Mouse (Mus musculus) lung, postnatal 0 days (tissue): Measurements from ENCODE around the gene Csnk1e. TPM values are rescaled to one million over a fixed set of nuclear protein-coding genes. Genes with fewer than 3 reads are reported as not detected.
A peak's percentile ranks its signal among the peaks of the same experiment; 100 is the strongest.

ENCODE experiments used
- ATAC-seq: fragments of 200-750 bp; cut with Nextera tagmentation; 2 replicates; pipeline ENCODE4 v1.8.0; 2017; ENCODE audit warnings: moderate library complexity
- DNase-seq: peaks from one replicate; pipeline ENCODE4 v3.0.0-alpha.2; 2016; ENCODE audit warnings: low spot score
- H3K27ac ChIP-seq: fragments of 300-500 bp; sonication (generic); 2 replicates; pipeline ENCODE4 v1.5.1; 2014; ENCODE audit warnings: antibody characterized with exemption, mild to moderate bottlenecking, low read length, mixed read lengths
- H3K27me3 ChIP-seq: fragments of 300-500 bp; sonication (generic); replicated peaks from 2 replicates; pipeline ENCODE4 v1.6.1; 2014; ENCODE audit warnings: low read length, mixed read lengths; ENCODE audit not compliant: insufficient read depth
- H3K36me3 ChIP-seq: fragments of 300-500 bp; sonication (generic); 2 replicates; pipeline ENCODE4 v1.6.1; 2014; ENCODE audit warnings: low read length, mixed read lengths; ENCODE audit not compliant: insufficient read depth
- H3K4me1 ChIP-seq: fragments of 300-500 bp; sonication (generic); 2 replicates; pipeline ENCODE4 v1.6.1; 2014; ENCODE audit warnings: antibody characterized with exemption, low read depth, low read length, mixed read lengths; ENCODE audit not compliant: insufficient read depth
- H3K4me2 ChIP-seq: fragments of 300-500 bp; sonication (generic); replicated peaks from 2 replicates; pipeline ENCODE4 v1.6.1; 2014; ENCODE audit warnings: low read depth, mild to moderate bottlenecking, low read length, moderate library complexity, mixed read lengths
- H3K4me3 ChIP-seq: fragments of 300-500 bp; sonication (generic); 2 replicates; pipeline ENCODE4 v1.5.1; 2014; ENCODE audit warnings: low read depth, low read length
- H3K9ac ChIP-seq: fragments of 300-500 bp; sonication (generic); replicated peaks from 2 replicates; pipeline ENCODE4 v1.6.1; 2014; ENCODE audit warnings: low read depth, mild to moderate bottlenecking
- H3K9me3 ChIP-seq: fragments of 300-500 bp; sonication (generic); 2 replicates; pipeline ENCODE4 v1.6.1; 2016; ENCODE audit warnings: low read length, mixed read lengths
- CTCF ChIP-seq: IDR thresholded peaks from 2 replicates; pipeline ENCODE4 v1.5.1; 2016; ENCODE audit warnings: antibody characterized with exemption, mild to moderate bottlenecking
- EP300 ChIP-seq: IDR thresholded peaks from 2 replicates; pipeline ENCODE4 v1.6.1; 2016; ENCODE audit warnings: antibody characterized with exemption, mild to moderate bottlenecking, control low read depth
- WGBS: fragments of 180-500 bp; shearing (Covaris S2); extraction: QIAGEN DNeasy Blood & Tissue Kit; methylation state at CpG from one replicate; pipeline ENCODE4 v1.1.7; 2014; 5-methylcytosine and 5-hydroxymethylcytosine counted together
- microRNA counts: library from miRNA; unstranded; fragments of <30 nt; microRNA quantifications from one replicate; lab custom pipeline; 2015
- microRNA-seq: library from miRNA; unstranded; fragments of <30 nt; microRNA quantifications from one replicate; pipeline ENCODE4, GENCODE M21; 2016
- polyA plus RNA-seq: library from polyadenylated mRNA; unstranded; fragments of >200 nt; fragmentation: Nextera tagmentation; extraction: Ambion mirVana; gene quantifications from 2 replicates; pipeline ENCODE4 v1.2.1, GENCODE M21; 2015

The Csnk1e gene
- polyA plus RNA-seq, 1 experiment from 2014 or later: 67.2 TPM

DNA sequence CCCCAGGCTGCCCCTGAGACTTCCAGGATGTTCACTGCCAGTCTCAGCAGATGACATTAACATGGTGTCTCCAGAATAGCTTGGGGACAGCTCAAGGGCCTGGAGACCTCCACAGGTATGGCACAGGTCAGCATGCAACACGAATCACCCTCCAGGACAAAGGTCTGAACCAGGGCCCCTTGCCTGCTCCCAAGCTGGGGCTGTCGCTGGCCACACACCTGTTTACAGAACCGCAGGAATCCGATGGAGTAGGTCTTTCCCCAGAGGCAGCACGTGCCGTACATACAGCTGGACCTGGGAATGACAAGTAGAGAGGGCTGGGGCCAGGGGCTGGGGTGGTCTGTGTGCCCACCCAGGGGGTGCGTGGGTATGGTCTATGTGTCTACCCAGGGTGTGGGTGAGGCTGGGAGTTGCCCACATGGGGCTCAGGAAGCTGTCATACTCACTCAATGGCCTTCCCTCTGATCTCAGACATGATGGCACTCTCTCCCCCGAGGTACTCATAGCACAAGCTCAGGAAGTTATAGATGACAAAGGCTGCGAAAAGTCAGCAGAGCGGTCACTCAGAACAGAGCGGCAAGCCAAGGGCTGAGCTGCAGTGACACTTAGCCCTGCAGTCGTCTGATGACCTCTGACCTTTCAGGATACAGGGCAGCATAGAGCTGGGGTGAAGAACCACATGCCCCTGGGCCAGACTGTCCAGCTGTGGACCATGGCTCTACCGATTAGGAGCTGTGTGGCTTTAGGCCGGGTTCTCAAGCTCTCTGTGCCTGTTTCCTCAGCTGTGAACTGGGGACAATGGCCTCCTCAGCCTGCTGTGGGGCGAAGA is 85.7 kb downstream of the Csnk1e start:
- Histone ChIP-seq H3K27ac (peak overlapping the region; percentile 95), H3K4me2 (no peak overlapping the region), H3K36me3 (peaks cover 16% of the 10 kb centered on the region; the same call in 1 of the 2 replicates), H3K27me3 (no peaks in the 10 kb centered on the region), H3K9me3 (no peaks in the 10 kb centered on the region), H3K4me1 (peaks cover 21% of the 10 kb centered on the region), H3K4me3 (no peak overlapping the region), H3K9ac (0 out of 2 replicates have a peak overlapping the region, but pooled peaks have one; percentile 23)
- TF ChIP-seq CTCF (no peak), EP300 (no peak)
- DNase-seq: peak; percentile 52
- 50% methylated on average over 15 of the region's 15 CpGs for WGBS
- no peak for ATAC-seq

- DNase-seq (peak; percentile 91), ATAC-seq (peak; percentile 77)
- peak overlapping the region; percentile 95 for H3K27ac ChIP-seq
- H3K36me3 ChIP-seq: peaks cover 19% of the 10 kb centered on the region; the same call in 1 of the 2 replicates
- peaks cover 21% of the 10 kb centered on the region for H3K4me1 ChIP-seq
- WGBS: 38% methylated on average over 8 of the region's 8 CpGs
- H3K4me2 ChIP-seq: 0 out of 2 replicates have a peak overlapping the region, but pooled peaks have one; percentile 27
- H3K9me3 ChIP-seq: no peaks in the 10 kb centered on the region
- H3K4me3 ChIP-seq: no peak overlapping the region
- peak overlapping the region; percentile 37; the same call in 1 of the 2 replicates for H3K9ac ChIP-seq
- TF ChIP-seq CTCF: peak; percentile 3; the same call in 1 of the 2 replicates
- TF ChIP-seq EP300: peak; percentile 52; the same call in 1 of the 2 replicates
- H3K27me3 ChIP-seq: no peaks in the 10 kb centered on the region
These were observed 86.4 kb downstream of the Csnk1e start for GRCm38 (mm10) chr15:79368861-79369440.

DNA sequence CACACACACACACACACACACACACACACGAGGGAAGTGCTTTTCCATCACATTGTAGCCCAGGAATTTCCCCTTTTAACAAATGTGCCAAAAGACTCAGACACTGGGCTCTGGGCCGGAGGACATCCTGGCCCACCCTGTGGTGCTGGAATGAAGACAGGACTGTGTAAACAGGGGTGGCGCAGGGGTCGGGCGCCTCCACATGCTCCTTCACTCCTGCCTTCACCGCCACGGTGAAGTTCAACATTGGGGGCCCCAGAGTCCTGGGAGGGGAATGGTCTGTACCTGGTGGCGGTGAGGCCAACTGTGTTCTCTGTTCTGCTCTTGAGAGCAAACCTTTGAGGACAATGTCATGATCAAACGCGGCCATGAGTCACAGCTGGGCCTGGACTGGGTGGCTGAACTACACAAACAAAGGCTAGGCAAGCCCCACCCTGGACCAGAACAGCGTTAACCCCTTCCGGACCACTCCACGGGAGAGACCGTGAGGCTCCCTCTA is 87.0 kb downstream of the Csnk1e start:
- peaks cover 13% of the 10 kb centered on the region; the same call in 1 of the 2 replicates for H3K36me3 ChIP-seq
- H3K4me2 ChIP-seq: 0 out of 2 replicates have a peak overlapping the region, but pooled peaks have one; percentile 27
- TF ChIP-seq CTCF: no peak
- peak; percentile 84 for TF ChIP-seq EP300
- 9% methylated on average over 14 of the region's 14 CpGs for WGBS
- no peaks in the 10 kb centered on the region for H3K9me3 ChIP-seq
- peak overlapping the region; percentile 95 for H3K27ac ChIP-seq
- H3K27me3 ChIP-seq: no peaks in the 10 kb centered on the region
- H3K9ac ChIP-seq: peak overlapping the region; percentile 37; the same call in 1 of the 2 replicates
- H3K4me1 ChIP-seq: peaks cover 21% of the 10 kb centered on the region
- ATAC-seq (peak; percentile 94), DNase-seq (peak; percentile 96)
- no peak overlapping the region for H3K4me3 ChIP-seq

MicroRNAs encoded within 50 kb of the gene (microRNA counts, 519-probe panel; counts per million panel counts)
- not detected for microRNA mmu-miR-1943 (lab: Ali Mortazavi, UCI)

Small RNAs within 50 kb of the gene (microRNA-seq; reads per million reads assigned to microRNA genes)
- not detected for gene Gm44302
- gene Mir1943: 3.9 reads per million, percentile 11 among the genes with 10 or more reads in this experiment

Other genes starting within 250 kb of the Csnk1e start
- gene Pick1, start 226.4 kb downstream of the Csnk1e start, polyA plus RNA-seq: 22.0 and 22.2 TPM in 2 replicates
- 0.16 and 0.31 TPM in 2 replicates for gene Gm49486, start 226.2 kb downstream of the Csnk1e start, polyA plus RNA-seq
- gene Slc16a8, start 200.8 kb downstream of the Csnk1e start, polyA plus RNA-seq: 0.07 and 0.13 TPM in 2 replicates
- 1.4 and 2.7 TPM in 2 replicates for gene Baiap2l2, start 170.0 kb downstream of the Csnk1e start, polyA plus RNA-seq
- 11.8 and 13.7 TPM in 2 replicates for gene Pla2g6, start 127.2 kb downstream of the Csnk1e start, polyA plus RNA-seq
- gene Maff, start 108.9 kb downstream of the Csnk1e start, polyA plus RNA-seq: 10.6 and 10.8 TPM in 2 replicates
- gene Tmem184b, start 52.0 kb downstream of the Csnk1e start, polyA plus RNA-seq: 55.3 and 56.7 TPM in 2 replicates
- not detected in 2 replicates for gene Kcnj4, start 49.7 kb upstream of the Csnk1e start, polyA plus RNA-seq
- gene Kdelr3, start 60.8 kb upstream of the Csnk1e start, polyA plus RNA-seq: 54.3 and 64.5 TPM in 2 replicates
- 28.3 and 39.6 TPM in 2 replicates for gene Ddx17, start 91.2 kb upstream of the Csnk1e start, polyA plus RNA-seq
- 0.90 and 1.2 TPM in 2 replicates for gene Dmc1, start 149.5 kb upstream of the Csnk1e start, polyA plus RNA-seq
- 1.2 and 1.3 TPM in 2 replicates for gene Fam227a, start 203.4 kb upstream of the Csnk1e start, polyA plus RNA-seq
- gene Cby1, start 203.6 kb upstream of the Csnk1e start, polyA plus RNA-seq: 43.5 and 45.3 TPM in 2 replicates
- gene Tomm22, start 215.3 kb upstream of the Csnk1e start, polyA plus RNA-seq: 167 and 168 TPM in 2 replicates
- gene Josd1, start 232.4 kb upstream of the Csnk1e start, polyA plus RNA-seq: 12.7 and 13.9 TPM in 2 replicates
- gene Gtpbp1, start 235.3 kb upstream of the Csnk1e start, polyA plus RNA-seq: 16.9 and 17.9 TPM in 2 replicates